Mouse (Mus musculus) small intestine, adult 2 months (tissue): ENCODE measurements around the gene Dnajc13.

Experiments used
- CTCF ChIP-seq: fragments of 200-500 bp; IDR thresholded peaks from 2 replicates; pipeline ENCODE4 v1.5.1; 2012; ENCODE audit warnings: low read depth, mild to moderate bottlenecking, control low read depth, inconsistent platforms, low read length, moderate library complexity, mixed read lengths; ENCODE audit not compliant: insufficient replicate concordance, insufficient read length; ENCODE audit errors: extremely low read depth
- POLR2A ChIP-seq: fragments of 200-500 bp; IDR thresholded peaks from 2 replicates; pipeline ENCODE4 v1.6.1; 2012; ENCODE audit warnings: low read depth, mild to moderate bottlenecking, control low read depth, inconsistent platforms, low read length, moderate library complexity

GRCm38 (mm10) chr9:104140351-104140750, 122.4 kb downstream of the Dnajc13 start:
- TF ChIP-seq CTCF (no peak), POLR2A (no peak)
